Mouse (Mus musculus): ENCODE measurements around the gene Engase. TPM values are rescaled to one million over a fixed set of nuclear protein-coding genes. Genes with fewer than 3 reads are reported as not detected.

Gene Engase
- polyA plus RNA-seq, 1 experiment from 2014 or later, result 2.6 TPM

- Histone ChIP-seq H3K9ac (replicated peaks; ENCODE audit: low read length) (no peak overlapping the region), H3K27me3 (ENCODE audit: control insufficient read depth, insufficient read depth, low read length) (no peaks in the 10 kb centered on the region), H3K4me3 (replicated peaks; ENCODE audit: low read depth, low read length) (no peak overlapping the region), H3K4me2 (ENCODE audit: low read length) (peak overlapping the region; percentile 19; the same call in 1 of the 2 replicates), H3K4me1 (ENCODE audit: control insufficient read depth, insufficient read depth, low read length) (peaks cover 22% of the 10 kb centered on the region), H3K27ac (replicated peaks; ENCODE audit: low read depth, low read length) (no peak overlapping the region), H3K9me3 (ENCODE audit: control insufficient read depth, low read length) (no peaks in the 10 kb centered on the region), H3K36me3 (ENCODE audit: control insufficient read depth, insufficient read depth, low read length) (no peaks in the 10 kb centered on the region)
- WGBS, result 69% methylated on average over 10 of the region's 10 CpGs
- ATAC-seq (ENCODE audit: low FRiP score, low TSS enrichment), result no peak
- DNase-seq, result peak; percentile 32
Measured at GRCm38 (mm10) chr11:118433398-118433868, 43.2 kb upstream of the Engase start.

GRCm38 (mm10) chr11:118434093-118434492 is 42.5 kb upstream of the Engase start:
- H3K4me2 ChIP-seq (ENCODE audit: low read length), result peak overlapping the region; percentile 19; the same call in 1 of the 2 replicates
- no peak overlapping the region for H3K4me3 ChIP-seq (replicated peaks; ENCODE audit: low read depth, low read length)
- H3K36me3 ChIP-seq (ENCODE audit: control insufficient read depth, insufficient read depth, low read length), result no peaks in the 10 kb centered on the region
- no peak overlapping the region for H3K9ac ChIP-seq (replicated peaks; ENCODE audit: low read length)
- 52% methylated on average over 13 of the region's 13 CpGs for WGBS
- H3K9me3 ChIP-seq (ENCODE audit: control insufficient read depth, low read length), result no peaks in the 10 kb centered on the region
- DNase-seq, result no peak
- ATAC-seq (ENCODE audit: low FRiP score, low TSS enrichment), result no peak
- no peak overlapping the region for H3K27ac ChIP-seq (replicated peaks; ENCODE audit: low read depth, low read length)
- peaks cover 26% of the 10 kb centered on the region for H3K4me1 ChIP-seq (ENCODE audit: control insufficient read depth, insufficient read depth, low read length)
- no peaks in the 10 kb centered on the region for H3K27me3 ChIP-seq (ENCODE audit: control insufficient read depth, insufficient read depth, low read length)

- DNase-seq, result peak; percentile 72
- Histone ChIP-seq H3K9ac (replicated peaks; ENCODE audit: low read length) (no peak overlapping the region), H3K4me2 (ENCODE audit: low read length) (no peak overlapping the region), H3K36me3 (ENCODE audit: control insufficient read depth, insufficient read depth, low read length) (no peaks in the 10 kb centered on the region), H3K9me3 (ENCODE audit: control insufficient read depth, low read length) (no peaks in the 10 kb centered on the region), H3K4me1 (ENCODE audit: control insufficient read depth, insufficient read depth, low read length) (peaks cover 38% of the 10 kb centered on the region), H3K27me3 (ENCODE audit: control insufficient read depth, insufficient read depth, low read length) (no peaks in the 10 kb centered on the region), H3K27ac (replicated peaks; ENCODE audit: low read depth, low read length) (0 out of 2 replicates have a peak overlapping the region, but pooled peaks have one; percentile 13), H3K4me3 (replicated peaks; ENCODE audit: low read depth, low read length) (no peak overlapping the region)
- peak; percentile 46; the same call in 1 of the 2 replicates for ATAC-seq (ENCODE audit: low FRiP score, low TSS enrichment)
- WGBS, result 20% methylated on average over 6 of the region's 6 CpGs
Measured at GRCm38 (mm10) chr11:118436471-118436935, 40.1 kb upstream of the Engase start.

GRCm38 (mm10) chr11:118438665-118439414 is 37.8 kb upstream of the Engase start:
- no peaks in the 10 kb centered on the region for H3K27me3 ChIP-seq (ENCODE audit: control insufficient read depth, insufficient read depth, low read length)
- H3K9me3 ChIP-seq (ENCODE audit: control insufficient read depth, low read length), result no peaks in the 10 kb centered on the region
- WGBS, result 15% methylated on average over 11 of the region's 11 CpGs
- ATAC-seq (ENCODE audit: low FRiP score, low TSS enrichment) (peak; percentile 65), DNase-seq (peak; percentile 78)
- H3K9ac ChIP-seq (replicated peaks; ENCODE audit: low read length), result no peak overlapping the region
- H3K4me1 ChIP-seq (ENCODE audit: control insufficient read depth, insufficient read depth, low read length), result peaks cover 31% of the 10 kb centered on the region
- no peak overlapping the region for H3K4me3 ChIP-seq (replicated peaks; ENCODE audit: low read depth, low read length)
- H3K27ac ChIP-seq (replicated peaks; ENCODE audit: low read depth, low read length), result peak overlapping the region; percentile 78
- no peaks in the 10 kb centered on the region for H3K36me3 ChIP-seq (ENCODE audit: control insufficient read depth, insufficient read depth, low read length)
- H3K4me2 ChIP-seq (ENCODE audit: low read length), result no peak overlapping the region

- no peak overlapping the region for H3K4me3 ChIP-seq (replicated peaks; ENCODE audit: low read depth, low read length)
- DNase-seq, result no peak
- no peaks in the 10 kb centered on the region for H3K36me3 ChIP-seq (ENCODE audit: control insufficient read depth, insufficient read depth, low read length)
- H3K9ac ChIP-seq (replicated peaks; ENCODE audit: low read length), result no peak overlapping the region
- H3K9me3 ChIP-seq (ENCODE audit: control insufficient read depth, low read length), result no peaks in the 10 kb centered on the region
- ATAC-seq (ENCODE audit: low FRiP score, low TSS enrichment), result no peak
- H3K4me2 ChIP-seq (ENCODE audit: low read length), result no peak overlapping the region
- peaks cover 22% of the 10 kb centered on the region for H3K4me1 ChIP-seq (ENCODE audit: control insufficient read depth, insufficient read depth, low read length)
- 74% methylated on average over 13 of the region's 13 CpGs for WGBS
- H3K27ac ChIP-seq (replicated peaks; ENCODE audit: low read depth, low read length), result 0 out of 2 replicates have a peak overlapping the region, but pooled peaks have one; percentile 26
- no peaks in the 10 kb centered on the region for H3K27me3 ChIP-seq (ENCODE audit: control insufficient read depth, insufficient read depth, low read length)
Measured at GRCm38 (mm10) chr11:118442691-118443090, 33.9 kb upstream of the Engase start.

GRCm38 (mm10) chr11:118443201-118443970 is 33.2 kb upstream of the Engase start:
- H3K4me3 ChIP-seq (replicated peaks; ENCODE audit: low read depth, low read length), result no peak overlapping the region
- H3K4me1 ChIP-seq (ENCODE audit: control insufficient read depth, insufficient read depth, low read length), result peaks cover 18% of the 10 kb centered on the region
- H3K27me3 ChIP-seq (ENCODE audit: control insufficient read depth, insufficient read depth, low read length), result no peaks in the 10 kb centered on the region
- 37% methylated on average over 11 of the region's 11 CpGs for whole genome bisulfite sequencing
- no peak for ATAC-seq (ENCODE audit: low FRiP score, low TSS enrichment)
- no peak overlapping the region for H3K27ac ChIP-seq (replicated peaks; ENCODE audit: low read depth, low read length)
- H3K36me3 ChIP-seq (ENCODE audit: control insufficient read depth, insufficient read depth, low read length), result no peaks in the 10 kb centered on the region
- no peaks in the 10 kb centered on the region for H3K9me3 ChIP-seq (ENCODE audit: control insufficient read depth, low read length)
- peak; percentile 85 for DNase-seq
- H3K4me2 ChIP-seq (ENCODE audit: low read length), result no peak overlapping the region
- no peak overlapping the region for H3K9ac ChIP-seq (replicated peaks; ENCODE audit: low read length)

GRCm38 (mm10) chr11:118445843-118446242 is 30.8 kb upstream of the Engase start:
- H3K9ac ChIP-seq (replicated peaks; ENCODE audit: low read length), result no peak overlapping the region
- no peak overlapping the region for H3K27ac ChIP-seq (replicated peaks; ENCODE audit: low read depth, low read length)
- DNase-seq (peak; percentile 91), ATAC-seq (ENCODE audit: low FRiP score, low TSS enrichment) (peak; percentile 60; the same call in 1 of the 2 replicates)
- no peak overlapping the region for H3K4me2 ChIP-seq (ENCODE audit: low read length)
- H3K9me3 ChIP-seq (ENCODE audit: control insufficient read depth, low read length), result no peaks in the 10 kb centered on the region
- H3K4me1 ChIP-seq (ENCODE audit: control insufficient read depth, insufficient read depth, low read length), result no peaks in the 10 kb centered on the region
- no peak overlapping the region for H3K4me3 ChIP-seq (replicated peaks; ENCODE audit: low read depth, low read length)
- H3K36me3 ChIP-seq (ENCODE audit: control insufficient read depth, insufficient read depth, low read length), result no peaks in the 10 kb centered on the region
- 13% methylated on average over 3 of the region's 3 CpGs for WGBS
- H3K27me3 ChIP-seq (ENCODE audit: control insufficient read depth, insufficient read depth, low read length), result no peaks in the 10 kb centered on the region

GRCm38 (mm10) chr11:118447346-118447745 is 29.3 kb upstream of the Engase start:
- Histone ChIP-seq H3K9ac (replicated peaks; ENCODE audit: low read length) (no peak overlapping the region), H3K27me3 (ENCODE audit: control insufficient read depth, insufficient read depth, low read length) (no peaks in the 10 kb centered on the region), H3K4me1 (ENCODE audit: control insufficient read depth, insufficient read depth, low read length) (no peaks in the 10 kb centered on the region), H3K36me3 (ENCODE audit: control insufficient read depth, insufficient read depth, low read length) (no peaks in the 10 kb centered on the region), H3K4me3 (replicated peaks; ENCODE audit: low read depth, low read length) (no peak overlapping the region), H3K27ac (replicated peaks; ENCODE audit: low read depth, low read length) (no peak overlapping the region), H3K9me3 (ENCODE audit: control insufficient read depth, low read length) (no peaks in the 10 kb centered on the region), H3K4me2 (ENCODE audit: low read length) (no peak overlapping the region)
- no peak for ATAC-seq (ENCODE audit: low FRiP score, low TSS enrichment)
- WGBS, result 77% methylated on average over 4 of the region's 4 CpGs
- DNase-seq, result no peak
